Mouse (Mus musculus) kidney, embryonic 14.5 days (tissue): ENCODE measurements at regions not wholly inside any gene's neighbourhood (a gene's known extent, or its start where the extent isn't known, plus 50 kb on each side); places are given as distances from the start of the nearest gene placed in this dataset.

Source experiments
- ATAC-seq: fragments of 200-750 bp; cut with Nextera tagmentation; 2 replicates; pipeline ENCODE4 v1.8.0; 2017; ENCODE audit warnings: moderate number of reproducible peaks, mild to moderate bottlenecking, moderate TSS enrichment, moderate library complexity; ENCODE audit not compliant: low FRiP score, low TSS enrichment
- H3K27ac ChIP-seq: fragments of 300-500 bp; sonication (generic); 2 replicates; pipeline ENCODE4 v1.5.1; 2014; ENCODE audit warnings: low read depth, mild to moderate bottlenecking, low read length, moderate library complexity, mixed read lengths
- H3K27me3 ChIP-seq: fragments of 300-500 bp; sonication (generic); 2 replicates; pipeline ENCODE4 v1.6.1; 2014; ENCODE audit warnings: mild to moderate bottlenecking, low read length; ENCODE audit not compliant: control insufficient read depth, insufficient read depth
- H3K36me3 ChIP-seq: fragments of 300-500 bp; sonication (generic); 2 replicates; pipeline ENCODE4 v1.6.1; 2014; ENCODE audit warnings: low read length, mixed read lengths; ENCODE audit not compliant: control insufficient read depth, insufficient read depth
- H3K4me1 ChIP-seq: fragments of 300-500 bp; sonication (generic); 2 replicates; pipeline ENCODE4 v1.6.1; 2014; ENCODE audit warnings: low read length, mixed read lengths; ENCODE audit not compliant: control insufficient read depth, insufficient read depth
- H3K4me2 ChIP-seq: fragments of 300-500 bp; sonication (generic); replicated peaks from 2 replicates; pipeline ENCODE4 v1.6.1; 2014; ENCODE audit warnings: low read depth, mild to moderate bottlenecking, low read length
- H3K4me3 ChIP-seq: fragments of 300-500 bp; sonication (generic); 2 replicates; pipeline ENCODE4 v1.5.1; 2014; ENCODE audit warnings: mild to moderate bottlenecking, low read length
- H3K9ac ChIP-seq: fragments of 300-500 bp; sonication (generic); 2 replicates; pipeline ENCODE4 v1.6.1; 2014; ENCODE audit warnings: low read depth, mild to moderate bottlenecking, low read length, moderate library complexity
- H3K9me3 ChIP-seq: fragments of 300-500 bp; sonication (generic); 2 replicates; pipeline ENCODE4 v1.6.1; 2016; ENCODE audit warnings: low read length; ENCODE audit not compliant: control insufficient read depth
- whole genome bisulfite sequencing: fragments of 180-500 bp; shearing (Covaris S2); extraction: QIAGEN DNeasy Blood & Tissue Kit; methylation state at CpG from one replicate; pipeline ENCODE4 v1.1.7; 2014; 5-methylcytosine and 5-hydroxymethylcytosine counted together

DNA sequence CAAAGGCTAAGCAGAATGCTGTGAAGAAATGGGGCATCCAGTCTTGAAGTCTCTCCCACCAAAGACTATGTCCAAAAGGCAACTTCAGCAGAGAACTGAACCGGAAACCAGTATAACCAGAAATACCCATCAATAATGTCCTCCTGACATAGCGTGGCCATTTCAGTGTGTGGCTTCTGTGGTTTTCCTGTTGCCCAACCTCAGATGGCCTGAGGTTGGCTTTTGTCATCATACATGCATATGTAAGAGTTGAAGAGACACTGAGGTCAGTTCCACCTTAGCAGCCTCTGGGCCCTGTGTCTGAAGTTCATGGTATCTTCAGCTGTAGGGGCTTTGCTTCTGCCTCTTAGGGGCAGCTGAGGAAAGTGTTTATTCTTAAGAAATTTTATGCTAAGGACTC lies 98.1 kb upstream of the Rbm19 start:
- Histone ChIP-seq H3K4me2 (no peak overlapping the region), H3K27ac (no peak overlapping the region), H3K9ac (no peak overlapping the region), H3K4me1 (no peaks in the 10 kb centered on the region), H3K27me3 (no peaks in the 10 kb centered on the region), H3K36me3 (no peaks in the 10 kb centered on the region), H3K9me3 (no peaks in the 10 kb centered on the region), H3K4me3 (no peak overlapping the region)
- WGBS, result 94% methylated on average over 2 of the region's 2 CpGs
- ATAC-seq, result no peak

DNA sequence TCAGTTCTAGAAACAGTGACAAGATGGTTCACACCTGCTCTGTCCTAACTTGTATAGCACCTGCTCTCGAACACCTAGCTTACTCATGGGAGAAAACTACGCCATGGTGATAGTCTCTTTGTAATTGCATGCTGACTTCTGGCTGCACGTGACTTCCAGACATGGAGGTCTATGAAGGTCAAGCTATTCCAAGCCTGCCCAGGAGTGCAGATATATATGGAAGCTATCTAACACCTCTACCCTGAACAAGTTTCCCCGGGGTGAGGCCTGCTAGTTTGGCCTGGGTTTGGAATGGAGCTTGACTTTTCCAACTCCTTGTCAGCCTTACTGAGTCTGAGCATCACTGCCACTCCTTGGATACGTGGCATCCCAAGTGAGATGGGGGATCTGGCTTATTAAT lies 95.5 kb upstream of the Rbm19 start:
- ATAC-seq, result no peak

DNA sequence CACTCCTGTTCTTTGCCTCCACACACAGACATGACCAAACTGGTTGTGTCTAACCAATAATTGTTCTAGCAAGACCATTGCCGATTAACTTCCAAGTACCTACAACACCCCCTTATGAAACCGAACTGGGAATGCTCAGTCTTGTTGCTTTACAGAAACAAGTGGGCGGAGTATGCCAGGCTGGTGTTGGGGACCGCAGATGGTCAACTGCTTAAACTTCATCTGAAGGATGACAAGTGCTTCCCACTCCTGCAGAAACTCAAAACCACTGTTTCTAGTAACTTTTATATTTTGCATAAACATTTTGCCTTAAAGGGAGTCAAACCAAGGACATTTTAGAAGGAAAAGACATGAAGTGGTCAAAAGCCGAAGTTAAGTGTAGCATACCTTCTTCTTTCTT lies 94.0 kb upstream of the Rbm19 start:
- ATAC-seq, result no peak
- Histone ChIP-seq H3K4me1 (peaks cover 5% of the 10 kb centered on the region; the same call in 1 of the 2 replicates), H3K27ac (no peak overlapping the region), H3K9me3 (no peaks in the 10 kb centered on the region), H3K36me3 (no peaks in the 10 kb centered on the region), H3K9ac (no peak overlapping the region), H3K4me2 (no peak overlapping the region), H3K4me3 (no peak overlapping the region), H3K27me3 (no peaks in the 10 kb centered on the region)
- 90% methylated on average over 5 of the region's 5 CpGs for WGBS

More for the DNA sequence above, 95.5 kb upstream of the Rbm19 start:
- H3K4me3 ChIP-seq, result no peak overlapping the region
- peaks cover 5% of the 10 kb centered on the region; the same call in 1 of the 2 replicates for H3K4me1 ChIP-seq
- H3K9me3 ChIP-seq, result no peaks in the 10 kb centered on the region
- 82% methylated on average over 5 of the region's 5 CpGs for WGBS
- H3K4me2 ChIP-seq, result no peak overlapping the region
- no peak overlapping the region for H3K9ac ChIP-seq
- H3K27ac ChIP-seq, result no peak overlapping the region
- no peaks in the 10 kb centered on the region for H3K36me3 ChIP-seq
- no peaks in the 10 kb centered on the region for H3K27me3 ChIP-seq

DNA sequence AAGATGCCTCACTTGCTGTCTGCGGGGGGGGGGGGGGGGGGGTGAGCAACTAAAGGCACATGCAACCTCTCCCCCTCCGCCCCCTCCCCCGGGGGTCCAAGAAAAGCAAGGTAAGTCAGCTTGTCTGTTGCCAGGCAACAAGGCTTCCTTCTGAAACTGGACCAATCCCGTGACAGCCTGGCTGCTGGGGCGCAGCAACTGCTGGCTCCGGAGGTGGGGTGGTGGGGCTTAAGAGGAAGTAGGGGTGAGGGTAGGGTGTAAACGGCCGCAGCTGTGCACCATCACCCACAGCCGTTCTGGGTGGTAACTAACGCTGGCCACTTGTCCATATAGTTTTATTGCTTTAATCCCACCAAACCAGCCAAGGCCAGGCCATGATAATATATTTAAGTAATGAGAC lies 92.2 kb upstream of the Rbm19 start:
- ATAC-seq, result peak; percentile 80

DNA sequence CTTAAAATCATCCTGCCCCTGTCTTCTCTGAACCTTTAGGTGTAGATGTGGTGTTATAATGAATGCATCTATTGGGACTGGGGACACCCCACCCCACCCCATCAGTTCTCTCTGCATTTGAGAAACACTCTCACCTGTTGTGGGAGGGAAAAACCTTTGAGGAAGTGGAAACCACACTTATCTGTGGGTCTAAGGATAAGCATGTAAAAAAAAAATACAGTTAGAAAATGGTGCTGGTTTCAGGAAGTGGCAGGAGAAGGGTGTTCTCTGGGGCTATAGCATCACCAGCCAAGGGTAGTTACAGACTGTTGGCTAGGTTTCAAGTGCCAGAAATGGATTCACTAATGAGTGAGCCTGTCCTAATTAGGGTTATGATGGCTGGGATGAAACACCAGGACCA lies 91.1 kb upstream of the Rbm19 start:
- Histone ChIP-seq H3K27me3 (no peaks in the 10 kb centered on the region), H3K9me3 (no peaks in the 10 kb centered on the region), H3K4me2 (no peak overlapping the region), H3K36me3 (no peaks in the 10 kb centered on the region), H3K27ac (no peak overlapping the region), H3K9ac (no peak overlapping the region), H3K4me1 (peaks cover 5% of the 10 kb centered on the region; the same call in 1 of the 2 replicates), H3K4me3 (no peak overlapping the region)
- no peak for ATAC-seq

More for the DNA sequence above, 92.2 kb upstream of the Rbm19 start:
- Histone ChIP-seq H3K4me3 (no peak overlapping the region), H3K36me3 (no peaks in the 10 kb centered on the region), H3K9ac (no peak overlapping the region), H3K9me3 (no peaks in the 10 kb centered on the region), H3K4me2 (peak overlapping the region; percentile 4; the same call in 1 of the 2 replicates), H3K4me1 (peaks cover 5% of the 10 kb centered on the region; the same call in 1 of the 2 replicates), H3K27me3 (no peaks in the 10 kb centered on the region), H3K27ac (no peak overlapping the region)
- 1% methylated on average over 9 of the region's 10 CpGs for WGBS

DNA sequence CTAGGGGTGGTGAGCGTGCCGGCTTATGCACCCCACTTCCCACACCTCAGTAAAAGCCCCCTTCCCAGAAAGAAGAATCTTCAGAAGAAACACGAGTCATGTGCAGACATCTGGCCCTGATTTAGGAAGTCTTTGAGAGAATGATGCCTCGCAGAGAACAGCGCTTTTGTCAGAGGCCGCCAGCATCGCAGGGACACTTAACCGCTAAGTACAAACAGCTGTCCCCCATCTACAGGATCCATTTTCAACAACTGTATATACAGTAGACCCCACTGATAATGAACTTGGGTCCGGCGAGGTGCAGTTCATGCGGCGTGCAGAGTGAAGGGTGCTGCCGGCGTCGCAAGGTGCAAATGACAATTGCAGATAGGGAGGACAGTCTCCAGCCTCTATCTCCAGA lies 85.4 kb upstream of the Rbm19 start:
- Histone ChIP-seq H3K27ac (no peak overlapping the region), H3K36me3 (no peaks in the 10 kb centered on the region), H3K4me2 (no peak overlapping the region), H3K9me3 (no peaks in the 10 kb centered on the region), H3K9ac (no peak overlapping the region), H3K4me3 (no peak overlapping the region), H3K27me3 (no peaks in the 10 kb centered on the region), H3K4me1 (no peaks in the 10 kb centered on the region)
- no peak for ATAC-seq
- WGBS, result 89% methylated on average over 15 of the region's 15 CpGs

DNA sequence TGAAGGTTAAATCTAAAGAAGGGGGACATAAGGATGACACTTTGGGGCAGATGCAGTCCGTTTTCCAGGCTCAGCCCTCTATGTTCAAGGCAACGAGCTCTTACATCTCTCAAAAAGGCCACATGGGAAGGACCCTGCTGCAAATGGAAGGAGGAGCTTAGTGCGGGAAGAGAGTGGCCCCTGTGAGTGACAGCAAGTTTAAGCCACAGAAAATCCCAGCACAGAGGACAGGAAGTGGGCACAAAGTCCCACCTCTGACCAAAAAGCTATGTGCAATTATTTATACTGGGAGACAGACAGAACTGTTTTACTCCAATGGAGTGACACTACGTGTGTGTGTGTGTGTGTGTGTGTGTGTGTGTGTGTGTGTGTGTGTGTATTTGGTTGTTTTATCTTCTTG lies 84.7 kb upstream of the Rbm19 start:
- 66% methylated on average over 4 of the region's 4 CpGs for WGBS
- ATAC-seq, result no peak
- H3K27me3 ChIP-seq, result no peaks in the 10 kb centered on the region

DNA sequence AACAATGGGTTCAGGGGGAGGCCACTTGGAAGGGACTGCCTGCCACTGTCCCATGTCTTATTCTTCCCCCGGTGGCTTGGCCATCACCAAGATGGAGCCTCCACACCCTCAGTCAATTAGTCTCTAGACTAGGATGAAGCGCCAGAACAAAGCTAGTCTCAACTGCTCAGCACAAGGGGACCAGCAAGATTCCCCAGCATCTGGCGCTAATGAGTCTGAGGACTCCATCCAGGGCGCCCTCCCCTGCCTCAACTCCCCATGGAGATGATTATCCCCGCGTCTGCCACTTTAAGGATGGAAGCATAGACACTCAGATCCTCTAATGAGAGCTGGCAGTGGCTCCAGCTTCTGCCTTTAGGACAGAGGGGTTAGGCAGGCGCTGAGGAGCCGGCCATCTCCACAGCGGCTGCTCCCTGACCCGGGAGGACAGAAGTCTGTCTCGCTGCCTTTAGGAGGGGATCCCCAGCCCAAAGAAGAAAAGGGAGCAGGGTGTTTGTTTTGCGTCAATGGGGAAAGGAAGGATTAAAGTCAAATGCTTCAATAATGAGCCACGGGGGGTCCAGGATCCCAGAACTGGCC lies 81.7 kb upstream of the Rbm19 start:
- H3K4me3 ChIP-seq, result no peak overlapping the region
- H3K27me3 ChIP-seq, result no peaks in the 10 kb centered on the region
- H3K4me2 ChIP-seq, result no peak overlapping the region
- H3K9me3 ChIP-seq, result no peaks in the 10 kb centered on the region
- H3K27ac ChIP-seq, result no peak overlapping the region
- no peaks in the 10 kb centered on the region for H3K36me3 ChIP-seq
- no peak for ATAC-seq
- 22% methylated on average over 13 of the region's 13 CpGs for WGBS
- H3K4me1 ChIP-seq, result no peaks in the 10 kb centered on the region
- H3K9ac ChIP-seq, result no peak overlapping the region

More for the DNA sequence above, 84.7 kb upstream of the Rbm19 start:
- Histone ChIP-seq H3K4me3 (no peak overlapping the region), H3K4me1 (no peaks in the 10 kb centered on the region), H3K9ac (no peak overlapping the region), H3K9me3 (no peaks in the 10 kb centered on the region), H3K4me2 (no peak overlapping the region), H3K36me3 (no peaks in the 10 kb centered on the region), H3K27ac (no peak overlapping the region)

DNA sequence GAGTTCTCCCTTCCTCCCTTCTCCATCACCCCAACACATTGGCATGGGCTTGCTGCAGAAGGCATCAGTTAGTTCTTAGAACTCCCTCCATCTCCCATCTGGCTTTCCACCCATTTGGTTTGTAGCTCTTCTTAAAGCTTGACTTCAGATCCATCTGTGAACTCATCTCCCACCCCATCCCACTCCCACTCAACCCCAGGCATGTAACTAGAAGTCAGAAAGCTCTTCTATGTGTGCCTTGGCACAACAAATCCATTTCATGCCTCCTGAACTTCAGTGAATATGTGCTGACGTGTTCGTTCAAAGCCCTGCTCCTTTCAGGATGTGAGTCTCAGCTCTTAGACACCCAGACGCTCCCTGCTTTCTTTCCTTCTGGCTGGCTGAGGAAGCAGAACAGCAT lies 81.0 kb upstream of the Rbm19 start:
- Histone ChIP-seq H3K9me3 (no peaks in the 10 kb centered on the region), H3K36me3 (no peaks in the 10 kb centered on the region), H3K4me1 (no peaks in the 10 kb centered on the region), H3K4me2 (no peak overlapping the region), H3K27ac (no peak overlapping the region), H3K4me3 (no peak overlapping the region), H3K27me3 (no peaks in the 10 kb centered on the region), H3K9ac (no peak overlapping the region)
- ATAC-seq, result no peak
- 91% methylated on average over 3 of the region's 3 CpGs for WGBS
